Mouse (Mus musculus): Measurements from ENCODE around the gene Zfhx2. TPM values are rescaled to one million over a fixed set of nuclear protein-coding genes. Genes with fewer than 3 reads are reported as not detected.

Gene Zfhx2
- total and polyA plus RNA-seq, 3 experiments: 0.42 to 3.2 TPM; not detected in 1

GRCm38 (mm10) chr14:55027251-55027650, 64.9 kb downstream of the Zfhx2 start:
- TF ChIP-seq TAL1 (IDR thresholded peaks at IDR 0.05; ENCODE audit: low read length) (no peak), TCF12 (IDR thresholded peaks at IDR 0.05; ENCODE audit: low read depth, low read length) (no peak), JUND (IDR thresholded peaks at IDR 0.05; ENCODE audit: low read depth, low read length) (no peak)
- no peak for DNase-seq (ENCODE audit: low read depth, low spot score)
- H3K27me3 ChIP-seq (ENCODE audit: control insufficient read depth in 1 of 2, insufficient read depth in 2 of 2, low read length in 2 of 2): no peaks in the 10 kb centered on the region
- no peak overlapping the region for H3K9ac ChIP-seq (ENCODE audit: control insufficient read depth, low read depth, low read length, poor library complexity, severe bottlenecking)
- peaks cover 2 to 8% of the 10 kb centered on the region in 2 experiments; a peak in 3 of 4 replicates for H3K36me3 ChIP-seq (ENCODE audit: control insufficient read depth in 1 of 2, insufficient read depth in 2 of 2, low read length in 2 of 2)
- H3K4me1 ChIP-seq (ENCODE audit: control insufficient read depth in 1 of 2, insufficient read depth in 2 of 2, low read length in 2 of 2): peaks cover 2 to 7% of the 10 kb centered on the region in 2 experiments; a peak in 3 of 4 replicates
- no peak overlapping the region for H3K4me3 ChIP-seq (ENCODE audit: control insufficient read depth in 1 of 2, insufficient read depth in 1 of 2, low read depth in 2 of 2, low read length in 2 of 2)
- H3K79me2 ChIP-seq (ENCODE audit: control insufficient read depth, insufficient read depth, low read length, poor library complexity): no peaks in the 10 kb centered on the region
- H3K9me3 ChIP-seq (replicated peaks; ENCODE audit: insufficient read depth, low read length): no peaks in the 10 kb centered on the region
- H3K27ac ChIP-seq (ENCODE audit: control insufficient read depth, low read depth, low read length): no peak overlapping the region

- Histone ChIP-seq H3K9ac (ENCODE audit: control insufficient read depth, low read depth, low read length, poor library complexity, severe bottlenecking) (no peak overlapping the region), H3K79me2 (ENCODE audit: control insufficient read depth, insufficient read depth, low read length, poor library complexity) (no peaks in the 10 kb centered on the region), H3K27ac (ENCODE audit: control insufficient read depth, low read depth, low read length) (no peak overlapping the region), H3K36me3 (ENCODE audit: control insufficient read depth in 1 of 2, insufficient read depth in 2 of 2, low read length in 2 of 2) (peaks cover 2 to 8% of the 10 kb centered on the region in 2 experiments; a peak in 3 of 4 replicates), H3K4me1 (ENCODE audit: control insufficient read depth in 1 of 2, insufficient read depth in 2 of 2, low read length in 2 of 2) (peaks cover 2 to 7% of the 10 kb centered on the region in 2 experiments; a peak in 3 of 4 replicates), H3K4me3 (ENCODE audit: control insufficient read depth in 1 of 2, insufficient read depth in 1 of 2, low read depth in 2 of 2, low read length in 2 of 2) (no peak overlapping the region), H3K27me3 (ENCODE audit: control insufficient read depth in 1 of 2, insufficient read depth in 2 of 2, low read length in 2 of 2) (no peaks in the 10 kb centered on the region), H3K9me3 (replicated peaks; ENCODE audit: insufficient read depth, low read length) (no peaks in the 10 kb centered on the region)
- TF ChIP-seq CTCF (IDR thresholded peaks at IDR 0.05 in 2 of 3, conservative IDR thresholded peaks at IDR 0.05 in 1 of 3; ENCODE audit: control insufficient read depth in 1 of 3, insufficient read depth in 1 of 3, low read depth in 2 of 3, low read length in 3 of 3, poor library complexity in 1 of 3, severe bottlenecking in 1 of 3) (peak in 1 of 3 experiments; percentile 42; a peak in 2 of 6 replicates), BHLHE40 (IDR thresholded peaks at IDR 0.05; ENCODE audit: borderline replicate concordance, low read depth, low read length) (no peak), NRF1 (IDR thresholded peaks at IDR 0.05; ENCODE audit: insufficient read depth, low read depth, low read length, poor library complexity, severe bottlenecking) (no peak)
- no peak for DNase-seq (ENCODE audit: low read depth, low spot score)
These were observed 66.6 kb downstream of the Zfhx2 start for GRCm38 (mm10) chr14:55025527-55025926.

DNA sequence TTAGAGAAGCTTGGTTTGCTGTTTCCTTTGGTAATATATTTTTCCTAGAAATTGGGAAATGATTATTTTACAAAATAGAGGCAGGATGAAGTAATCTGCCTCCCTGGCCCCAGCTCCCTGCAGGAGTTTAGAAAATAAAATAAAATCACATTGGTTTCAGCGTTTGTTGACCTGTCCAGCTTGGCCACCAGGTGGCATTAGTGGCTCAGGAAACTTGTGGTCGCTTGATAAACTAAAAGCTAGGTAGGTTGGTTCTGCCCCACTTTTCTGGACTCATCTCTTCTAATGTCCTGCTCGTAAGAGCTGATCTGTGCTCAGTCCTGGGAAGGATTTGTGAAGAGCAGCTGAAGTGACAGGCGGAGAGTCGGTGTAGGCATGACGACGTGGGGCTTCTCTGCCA, 67.9 kb downstream of the Zfhx2 start:
- no peaks in the 10 kb centered on the region for H3K27me3 ChIP-seq (ENCODE audit: control insufficient read depth in 1 of 2, insufficient read depth in 2 of 2, low read length in 2 of 2)
- H3K4me3 ChIP-seq (ENCODE audit: control insufficient read depth in 1 of 2, insufficient read depth in 1 of 2, low read depth in 2 of 2, low read length in 2 of 2): no peak overlapping the region
- TF ChIP-seq SMC3 (IDR thresholded peaks at IDR 0.05; ENCODE audit: low read depth, low read length): peak; percentile 56
- no peak for TF ChIP-seq RCOR1 (IDR thresholded peaks at IDR 0.05; ENCODE audit: low read depth, low read length)
- TF ChIP-seq CTCF (IDR thresholded peaks at IDR 0.05 in 2 of 3, conservative IDR thresholded peaks at IDR 0.05 in 1 of 3; ENCODE audit: control insufficient read depth in 1 of 3, insufficient read depth in 1 of 3, low read depth in 2 of 3, low read length in 3 of 3, poor library complexity in 1 of 3, severe bottlenecking in 1 of 3): peak; percentile 19 to 61 (median 58); a peak in 4 of 6 replicates
- TF ChIP-seq ZNF384 (IDR thresholded peaks at IDR 0.05; ENCODE audit: low read depth, low read length): peak; percentile 69; the same call in 1 of the 2 replicates
- peak; percentile 50 for TF ChIP-seq RAD21 (IDR thresholded peaks at IDR 0.05; ENCODE audit: low read depth, low read length)
- no peak overlapping the region for H3K27ac ChIP-seq (ENCODE audit: control insufficient read depth, low read depth, low read length)
- H3K36me3 ChIP-seq (ENCODE audit: control insufficient read depth in 1 of 2, insufficient read depth in 2 of 2, low read length in 2 of 2): peaks cover 6 to 8% of the 10 kb centered on the region in 2 experiments
- no peaks in the 10 kb centered on the region for H3K79me2 ChIP-seq (ENCODE audit: control insufficient read depth, insufficient read depth, low read length, poor library complexity)
- peak; percentile 67 for DNase-seq (ENCODE audit: low read depth, low spot score)
- no peaks in the 10 kb centered on the region for H3K9me3 ChIP-seq (replicated peaks; ENCODE audit: insufficient read depth, low read length)
- H3K9ac ChIP-seq (ENCODE audit: control insufficient read depth, low read depth, low read length, poor library complexity, severe bottlenecking): no peak overlapping the region
- peaks cover under 1 to 7% of the 10 kb centered on the region in 2 experiments; a peak in 3 of 4 replicates for H3K4me1 ChIP-seq (ENCODE audit: control insufficient read depth in 1 of 2, insufficient read depth in 2 of 2, low read length in 2 of 2)

All from MEL (cell line).